Mouse (Mus musculus): ENCODE results near the gene Rxra. TPM values are rescaled to one million over a fixed set of nuclear protein-coding genes. Genes with fewer than 3 reads are reported as not detected.

The Rxra gene
- total and polyA plus RNA-seq, 3 experiments = 2.1 to 5.5 (median 2.4) TPM

DNA sequence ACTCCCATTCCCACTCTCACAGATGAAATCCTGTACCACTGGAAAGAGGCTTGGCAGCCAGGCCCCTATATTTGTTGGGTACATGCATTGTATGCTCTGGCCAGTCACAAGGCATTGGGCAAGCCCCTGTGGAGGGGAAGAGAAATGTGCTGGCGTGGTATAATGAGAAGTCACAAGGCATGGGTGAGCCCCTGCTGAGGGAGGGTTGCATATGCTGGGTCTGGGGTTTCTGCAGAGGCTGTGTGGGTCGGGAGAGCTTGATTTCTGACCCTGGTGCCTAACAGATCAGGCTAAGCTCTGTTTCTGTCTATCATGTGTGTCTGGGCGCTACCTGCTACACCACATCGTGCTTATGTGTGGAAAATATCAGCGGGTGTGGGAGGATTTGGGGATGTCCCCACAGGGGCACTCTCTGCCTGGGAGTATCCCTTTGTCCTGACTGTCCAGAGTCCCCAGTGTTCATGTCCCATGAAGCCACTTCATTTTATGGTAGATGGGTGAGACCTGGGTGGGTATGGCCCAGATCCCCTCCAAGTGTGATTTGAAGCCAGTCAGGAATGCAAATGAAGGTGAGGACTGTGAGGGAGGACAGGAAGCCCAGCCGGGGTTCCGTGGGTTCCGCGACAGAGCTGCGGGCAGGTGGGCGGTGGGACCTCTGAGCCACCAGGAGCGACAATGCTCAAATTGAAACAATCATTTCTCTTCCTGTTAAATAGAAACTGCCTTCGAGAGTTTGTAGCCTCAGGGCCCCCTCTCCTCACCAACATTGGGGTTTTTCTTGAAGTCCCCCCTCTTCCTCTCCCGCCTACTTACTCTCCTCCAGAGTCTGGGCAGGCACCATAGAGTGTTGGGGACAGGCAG lies 52.0 kb downstream of the Rxra start:
- dilution Hi-C loops (cut with MboI; ENCODE audit: extremely low pct_ligation_motif_present, extremely low pct_unique_long_range_greater_than_20kb, low sequenced_read_pairs) = no loop called here
- in situ Hi-C loops (cut with MboI; ENCODE audit: low pct_ligation_motif_present, low pct_unique_long_range_greater_than_20kb, low sequenced_read_pairs) = loop anchor here (25.0 kb wide), 1 partner anchor 441 kb away; no protein-coding TSS in a partner anchor
- H3K4me1 ChIP-seq (ENCODE audit: control insufficient read depth in 1 of 2, insufficient read depth in 2 of 2) = peaks cover 13 to 39% of the 10 kb centered on the region in 2 experiments
- DNase-seq (ENCODE audit: extremely low read depth) = peak; percentile 37
- H3K79me2 ChIP-seq (replicated peaks; ENCODE audit: control insufficient read depth, extremely low read depth, insufficient read depth, poor library complexity, severe bottlenecking) = no peaks in the 10 kb centered on the region
- H3K9me3 ChIP-seq (replicated peaks; ENCODE audit: low read length) = no peaks in the 10 kb centered on the region
- H3K27ac ChIP-seq (ENCODE audit: insufficient read depth, low read depth) = no peak overlapping the region
- H3K4me3 ChIP-seq (replicated peaks in 1 of 3; ENCODE audit: low read depth in 2 of 3, low read length in 2 of 3, poor library complexity in 1 of 3) = no peak overlapping the region
- H3K27me3 ChIP-seq (replicated peaks) = no peaks in the 10 kb centered on the region
- no peak overlapping the region for H3K9ac ChIP-seq (ENCODE audit: insufficient read depth, low read depth)
- TF ChIP-seq JUND (conservative IDR thresholded peaks at IDR 0.05; ENCODE audit: low read depth, low read length) (no peak), ELF1 (IDR thresholded peaks at IDR 0.05; ENCODE audit: low read depth, low read length) (no peak), UBTF (IDR thresholded peaks at IDR 0.05; ENCODE audit: low read depth, low read length) (no peak)
- H3K4me2 ChIP-seq (ENCODE audit: insufficient read depth, low read depth, poor library complexity, severe bottlenecking) = no peak overlapping the region; the same call in 1 of the 2 replicates
- H3K36me3 ChIP-seq (replicated peaks in 1 of 2; ENCODE audit: control insufficient read depth in 1 of 2, insufficient read depth in 1 of 2, low read length in 1 of 2) = no peaks in the 10 kb centered on the region

DNA sequence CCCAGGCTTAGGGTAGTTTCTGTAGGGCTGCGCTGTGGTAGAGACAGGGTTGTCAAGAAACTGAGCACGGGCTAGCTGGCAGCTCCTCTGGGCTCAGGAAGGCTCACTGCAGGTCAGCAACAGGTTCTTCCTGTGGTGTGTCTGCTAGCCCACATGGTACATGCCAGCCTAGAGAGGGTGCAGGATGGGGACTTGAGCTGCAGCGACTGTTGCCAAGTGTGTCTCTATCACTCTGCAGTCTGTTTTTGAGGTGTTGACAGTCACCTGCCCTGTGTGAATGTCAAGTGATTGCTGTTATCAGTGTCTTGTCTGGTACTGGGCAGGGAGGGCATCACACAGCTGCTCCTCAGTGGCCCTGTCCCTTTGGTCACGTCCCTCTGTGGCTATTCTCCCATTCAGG lies 52.8 kb downstream of the Rxra start:
- Histone ChIP-seq H3K4me3 (replicated peaks in 1 of 3; ENCODE audit: low read depth in 2 of 3, low read length in 2 of 3, poor library complexity in 1 of 3) (peak overlapping the region in 1 of 3 experiments; percentile 6), H3K9ac (ENCODE audit: insufficient read depth, low read depth) (no peak overlapping the region), H3K27ac (ENCODE audit: insufficient read depth, low read depth) (no peak overlapping the region), H3K9me3 (replicated peaks; ENCODE audit: low read length) (no peaks in the 10 kb centered on the region), H3K27me3 (replicated peaks) (no peaks in the 10 kb centered on the region), H3K4me2 (ENCODE audit: insufficient read depth, low read depth, poor library complexity, severe bottlenecking) (no peak overlapping the region), H3K4me1 (ENCODE audit: control insufficient read depth in 1 of 2, insufficient read depth in 2 of 2) (peaks cover 13 to 47% of the 10 kb centered on the region in 2 experiments), H3K79me2 (replicated peaks; ENCODE audit: control insufficient read depth, extremely low read depth, insufficient read depth, poor library complexity, severe bottlenecking) (no peaks in the 10 kb centered on the region), H3K36me3 (replicated peaks in 1 of 2; ENCODE audit: control insufficient read depth in 1 of 2, insufficient read depth in 1 of 2, low read length in 1 of 2) (no peaks in the 10 kb centered on the region)
- DNase-seq (ENCODE audit: extremely low read depth) = no peak
- dilution Hi-C loops (cut with MboI; ENCODE audit: extremely low pct_ligation_motif_present, extremely low pct_unique_long_range_greater_than_20kb, low sequenced_read_pairs) = no loop called here
- in situ Hi-C loops (cut with MboI; ENCODE audit: low pct_ligation_motif_present, low pct_unique_long_range_greater_than_20kb, low sequenced_read_pairs) = loop anchor here (25.0 kb wide), 1 partner anchor 442 kb away; no protein-coding TSS in a partner anchor
- no peak for TF ChIP-seq SMC3 (IDR thresholded peaks at IDR 0.05; ENCODE audit: low read depth, low read length)

DNA sequence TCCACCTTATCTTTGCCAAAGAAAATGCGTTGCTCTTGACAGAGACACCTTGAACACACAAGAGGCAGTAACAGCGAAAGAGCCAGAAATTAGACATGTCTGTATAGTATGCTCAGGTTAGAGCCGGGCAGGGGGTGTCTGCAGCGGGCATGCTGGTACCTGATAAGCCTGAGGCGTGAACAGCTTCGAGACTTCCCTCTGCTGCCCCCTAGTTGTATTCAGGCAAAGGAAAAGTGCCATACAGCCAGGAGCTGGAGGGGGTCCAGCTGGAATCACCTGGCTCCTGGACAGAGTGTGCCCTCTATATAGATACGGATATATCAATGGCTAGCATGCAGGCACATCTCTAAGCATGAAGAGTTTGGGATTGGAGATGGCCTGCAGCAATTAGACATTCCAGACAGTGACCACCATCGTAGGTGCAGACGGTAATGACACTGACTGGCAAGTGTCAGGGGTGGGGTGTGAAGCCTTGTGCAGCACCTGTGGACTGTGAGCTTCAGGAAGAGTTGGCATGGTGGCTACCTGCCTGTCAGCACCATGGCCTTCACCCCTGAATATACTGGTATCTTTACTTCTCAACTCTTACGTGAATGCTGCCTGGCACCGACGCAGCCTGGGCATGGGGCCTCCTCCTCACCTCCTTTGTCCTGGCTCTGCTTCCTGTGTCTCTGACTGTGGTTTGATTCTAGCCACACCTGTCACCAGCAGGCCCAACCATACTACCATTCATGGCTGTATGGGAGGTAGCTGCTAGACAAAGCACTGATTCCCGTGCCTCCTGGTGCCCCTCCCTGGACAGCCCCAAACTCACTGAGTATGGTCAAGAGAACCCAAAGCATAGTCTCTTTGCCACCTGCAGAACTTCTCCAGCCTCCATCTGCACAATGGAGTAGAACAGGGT lies 54.0 kb downstream of the Rxra start:
- dilution Hi-C loops (cut with MboI; ENCODE audit: extremely low pct_ligation_motif_present, extremely low pct_unique_long_range_greater_than_20kb, low sequenced_read_pairs) (no loop called here), in situ Hi-C loops (cut with MboI; ENCODE audit: low pct_ligation_motif_present, low pct_unique_long_range_greater_than_20kb, low sequenced_read_pairs) (loop anchor here (25.0 kb wide), 1 partner anchor 443 kb away; no protein-coding TSS in a partner anchor)
- peak; percentile 29 for DNase-seq (ENCODE audit: extremely low read depth)
- Histone ChIP-seq H3K4me1 (ENCODE audit: control insufficient read depth in 1 of 2, insufficient read depth in 2 of 2) (peaks cover 13 to 60% of the 10 kb centered on the region in 2 experiments), H3K27ac (ENCODE audit: insufficient read depth, low read depth) (no peak overlapping the region), H3K36me3 (replicated peaks in 1 of 2; ENCODE audit: control insufficient read depth in 1 of 2, insufficient read depth in 1 of 2, low read length in 1 of 2) (no peaks in the 10 kb centered on the region), H3K79me2 (replicated peaks; ENCODE audit: control insufficient read depth, extremely low read depth, insufficient read depth, poor library complexity, severe bottlenecking) (no peaks in the 10 kb centered on the region), H3K27me3 (replicated peaks) (no peaks in the 10 kb centered on the region), H3K9me3 (replicated peaks; ENCODE audit: low read length) (no peaks in the 10 kb centered on the region), H3K4me2 (ENCODE audit: insufficient read depth, low read depth, poor library complexity, severe bottlenecking) (no peak overlapping the region), H3K9ac (ENCODE audit: insufficient read depth, low read depth) (no peak overlapping the region), H3K4me3 (replicated peaks in 1 of 3; ENCODE audit: low read depth in 2 of 3, low read length in 2 of 3, poor library complexity in 1 of 3) (no peak overlapping the region)
- TF ChIP-seq RAD21 (IDR thresholded peaks at IDR 0.05; ENCODE audit: low read depth, low read length) (peak; percentile 30), MAX (IDR thresholded peaks at IDR 0.05; ENCODE audit: low read length) (no peak), NELFE (IDR thresholded peaks at IDR 0.05; ENCODE audit: low read depth, low read length) (no peak), TBP (conservative IDR thresholded peaks at IDR 0.05; ENCODE audit: low read depth, low read length) (no peak), CTCF (conservative IDR thresholded peaks at IDR 0.05 in 1 of 2, IDR thresholded peaks at IDR 0.05 in 1 of 2; ENCODE audit: low read depth in 2 of 2, low read length in 2 of 2) (peak in 1 of 2 experiments; percentile 59; a peak in 2 of 4 replicates), JUND (conservative IDR thresholded peaks at IDR 0.05; ENCODE audit: low read depth, low read length) (no peak), SMC3 (IDR thresholded peaks at IDR 0.05; ENCODE audit: low read depth, low read length) (peak; percentile 28)

All from CH12.LX (cell line).